Mouse (Mus musculus): ENCODE results near the gene Ablim1.

- TF ChIP-seq EP300 (optimal IDR thresholded peaks at IDR 0.05) = no peak
- peak; percentile 56 for TF ChIP-seq CTCF (IDR thresholded peaks at IDR 0.05; ENCODE audit: low read depth)
Measured at GRCm38 (mm10) chr19:56997164-56997599, 317.5 kb downstream of the Ablim1 start.

All from stomach, postnatal 0 days (tissue).